Mouse (Mus musculus) monocyte, adult 5-6 weeks (primary cell): ENCODE results near the gene Fdxr. TPM values are rescaled to one million over a fixed set of nuclear protein-coding genes. Genes with fewer than 3 reads are reported as not detected.

Experiments used
- ATAC-seq: fragments of 153-309, 156-312 bp; replicated peaks from 2 replicates; pipeline ENCODE4 v1.8.0; 2017; ENCODE audit warnings: mild to moderate bottlenecking; ENCODE audit not compliant: low TSS enrichment, insufficient number of reproducible peaks, severe bottlenecking, poor library complexity, low FRiP score
- total RNA-seq: library from RNA; stranded (forward); fragments of 200-1000, 200-491, 200-594 nt; gene quantifications from 3 replicates; pipeline ENCODE4 v1.2.3, GENCODE M21; 2017

The Fdxr gene
- total RNA-seq, 1 experiment from 2014 or later: 11.7 TPM

DNA sequence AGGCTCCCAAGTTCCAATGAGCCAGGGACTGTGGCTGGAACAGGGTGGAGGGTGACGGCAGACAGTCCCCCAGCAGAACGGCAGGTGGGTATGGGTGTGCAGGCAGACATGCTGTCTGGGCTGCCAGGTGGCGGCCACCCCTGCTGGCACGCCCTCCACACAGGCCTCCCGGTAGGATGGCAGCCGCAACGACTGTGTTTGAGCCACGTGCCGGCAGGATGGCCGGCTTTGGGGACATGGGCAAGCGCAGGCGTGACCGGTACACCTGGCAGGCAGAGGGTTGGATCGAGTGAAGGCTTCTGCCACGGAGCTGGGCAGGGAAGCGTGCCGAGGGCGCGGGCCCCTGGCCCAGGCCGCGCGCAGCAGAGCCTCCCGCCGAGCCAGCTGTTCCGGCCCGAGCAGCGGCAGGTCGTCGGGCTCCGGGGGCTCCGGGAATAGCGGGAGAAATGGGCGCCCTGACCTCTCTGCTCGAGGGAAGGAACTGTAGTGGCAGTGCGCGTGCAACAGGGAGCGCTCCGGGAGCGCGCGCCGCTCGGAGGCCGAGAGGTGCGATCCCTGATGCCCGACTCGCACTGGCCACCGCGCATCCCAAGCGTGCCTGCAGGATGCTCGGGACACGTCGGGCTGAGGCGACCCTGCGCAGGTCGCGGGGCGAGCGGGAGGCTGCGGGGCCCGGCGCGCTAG is 27.0 kb downstream of the Fdxr start:
- ATAC-seq: no peak

DNA sequence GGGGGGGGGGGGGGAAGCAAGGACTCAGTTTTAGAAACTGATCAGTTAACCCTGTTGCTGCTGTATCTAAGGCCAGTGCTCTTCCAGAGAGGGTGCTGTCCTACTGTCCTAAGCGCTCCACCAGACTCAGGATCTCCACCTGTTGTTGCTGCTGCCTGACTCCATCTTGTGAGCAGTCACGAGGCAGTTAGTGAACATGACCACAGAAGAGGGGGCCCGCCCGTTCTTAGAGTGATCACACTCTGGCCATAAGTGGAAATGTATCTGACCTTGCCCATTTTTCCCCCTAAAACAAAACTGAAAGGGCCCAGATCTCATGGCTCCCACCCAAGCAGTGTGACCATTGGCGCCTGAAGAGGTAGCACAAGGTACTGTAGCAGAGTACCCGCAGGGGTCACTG is 28.9 kb downstream of the Fdxr start:
- ATAC-seq: no peak

DNA sequence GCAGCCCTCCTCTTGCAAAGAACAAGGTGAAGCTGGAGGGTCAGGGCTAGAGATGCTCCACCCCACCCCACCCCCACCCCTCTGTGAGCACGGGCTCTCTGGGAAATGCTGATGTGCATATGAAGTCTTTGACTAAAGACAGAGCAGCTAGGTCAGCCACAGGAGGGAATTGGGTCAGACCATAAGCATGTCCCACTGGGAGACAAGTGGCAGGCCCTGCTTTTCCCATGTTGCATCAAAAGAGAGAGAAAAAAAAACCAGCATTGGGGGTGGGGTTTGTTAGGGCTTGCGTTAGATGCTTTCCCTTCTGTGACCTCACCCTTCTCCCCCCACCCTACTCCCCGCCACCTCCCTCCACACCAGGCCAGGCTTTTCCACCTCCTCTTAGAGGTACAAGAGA is 29.6 kb downstream of the Fdxr start:
- no peak for ATAC-seq

DNA sequence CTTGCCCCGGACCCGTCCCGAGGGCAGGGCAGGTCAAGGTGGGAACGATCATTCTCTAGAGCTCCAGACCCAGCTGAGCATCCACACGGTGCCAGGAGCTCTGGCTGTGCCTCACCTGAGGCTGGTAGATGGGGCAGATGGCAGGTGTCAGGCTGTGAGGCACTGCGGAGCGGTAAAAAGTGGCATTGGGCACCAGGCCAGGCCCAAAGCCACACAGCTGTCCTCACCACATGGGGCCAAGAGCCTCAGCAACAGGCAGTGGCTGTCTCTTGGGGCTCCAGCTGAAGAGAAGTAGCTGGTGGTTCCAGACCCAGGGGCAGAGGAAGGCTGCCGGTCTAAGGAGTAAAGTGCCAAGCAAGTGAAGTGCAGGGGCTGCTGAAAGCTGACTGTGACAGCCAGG is 30.5 kb downstream of the Fdxr start:
- ATAC-seq: no peak

DNA sequence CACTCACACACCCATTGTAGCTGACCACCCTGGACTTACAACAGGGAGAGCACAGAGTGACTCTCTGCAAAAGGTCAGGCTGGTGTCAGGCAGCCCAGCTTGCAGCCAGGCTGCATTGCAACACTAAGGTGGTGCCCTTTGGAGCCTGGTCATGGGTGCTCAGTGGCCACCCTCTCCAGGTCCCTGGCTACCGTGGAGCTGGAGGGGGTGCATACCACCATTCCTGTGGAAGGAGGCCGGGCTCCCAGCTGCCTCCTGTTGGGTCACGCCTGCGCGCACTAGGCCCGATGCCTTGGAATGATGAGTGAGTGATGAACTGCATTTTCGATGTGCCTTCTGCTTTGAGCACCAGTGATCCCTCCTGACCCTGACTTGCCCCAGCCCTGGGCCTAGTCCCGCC is 32.0 kb downstream of the Fdxr start:
- ATAC-seq: no peak

DNA sequence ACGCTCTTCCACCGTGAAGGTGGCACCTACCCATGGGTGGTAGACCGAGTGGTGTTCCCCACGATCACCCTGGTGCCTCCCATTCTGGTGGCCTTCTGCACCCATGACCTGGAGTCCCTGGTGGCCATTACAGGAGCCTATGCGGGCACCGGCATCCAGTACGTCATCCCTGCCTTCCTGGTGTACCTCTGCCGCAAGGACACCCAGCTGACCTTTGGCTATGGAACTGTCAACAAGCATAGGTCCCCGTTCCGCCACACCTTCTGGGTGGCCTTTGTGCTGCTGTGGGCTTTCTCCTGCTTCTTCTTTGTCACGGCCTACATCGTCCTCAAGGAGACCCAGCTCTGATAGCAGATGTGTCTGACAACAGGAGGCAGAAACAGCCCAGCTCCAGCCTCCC is 33.1 kb downstream of the Fdxr start:
- no peak for ATAC-seq

DNA sequence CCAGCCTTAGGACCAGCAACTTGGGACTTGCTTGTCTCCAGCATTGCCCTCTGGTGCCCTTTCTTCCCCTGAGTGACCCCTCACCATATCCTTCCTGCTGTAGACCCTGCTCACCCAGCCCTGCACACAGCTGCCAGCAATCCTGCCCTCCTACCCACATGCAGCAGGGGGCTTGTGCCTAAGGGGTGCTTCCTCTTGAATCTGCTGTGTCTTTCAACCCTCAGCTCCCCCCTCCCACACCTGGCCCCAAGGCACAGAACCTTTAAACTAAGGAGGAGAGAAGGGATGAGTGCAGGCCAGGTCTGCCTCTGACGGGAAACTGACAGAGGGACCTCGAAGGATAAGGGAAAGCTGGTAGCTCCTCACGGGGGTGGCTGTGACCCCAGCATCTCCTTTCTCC is 34.1 kb downstream of the Fdxr start:
- ATAC-seq: no peak

DNA sequence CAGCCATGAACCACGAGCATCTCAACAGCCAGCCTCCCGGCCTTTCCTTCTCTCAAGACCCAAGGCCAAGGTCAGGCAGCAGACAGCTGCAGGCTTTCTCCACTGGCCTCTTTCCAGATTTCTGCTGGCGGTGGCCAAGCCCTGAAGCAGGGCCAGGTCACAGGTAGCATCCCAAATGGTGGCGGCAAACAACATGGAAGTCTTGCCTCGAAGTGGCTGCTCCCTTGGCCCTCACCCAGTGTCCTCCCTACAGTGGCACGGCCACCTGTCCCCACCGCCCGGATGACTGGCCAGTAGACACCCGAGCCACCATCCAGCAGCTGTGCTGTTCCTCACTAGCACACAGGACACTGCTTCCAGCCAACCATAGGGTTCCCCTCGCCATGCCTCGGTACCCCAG is 35.4 kb downstream of the Fdxr start:
- no peak for ATAC-seq

DNA sequence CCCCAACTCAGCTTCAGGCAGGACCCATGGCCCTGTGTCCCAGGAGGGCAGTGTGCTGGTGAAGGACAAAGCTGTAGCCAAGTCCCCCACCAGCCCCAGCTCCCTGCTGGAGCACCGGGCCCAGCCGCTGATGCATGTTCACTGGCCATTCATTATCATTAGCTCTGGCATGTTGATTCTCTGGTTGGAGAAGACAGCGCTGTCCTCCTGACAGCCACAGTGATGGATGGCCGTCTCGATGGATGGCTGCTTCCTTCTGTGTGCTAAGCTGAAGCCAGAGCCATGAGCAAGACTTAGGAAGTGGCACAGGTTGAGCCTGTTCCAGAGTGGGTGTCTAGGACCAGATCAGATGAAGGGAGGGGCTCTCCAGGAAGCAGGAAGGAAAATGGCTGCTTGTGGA is 40.3 kb downstream of the Fdxr start:
- ATAC-seq: no peak

DNA sequence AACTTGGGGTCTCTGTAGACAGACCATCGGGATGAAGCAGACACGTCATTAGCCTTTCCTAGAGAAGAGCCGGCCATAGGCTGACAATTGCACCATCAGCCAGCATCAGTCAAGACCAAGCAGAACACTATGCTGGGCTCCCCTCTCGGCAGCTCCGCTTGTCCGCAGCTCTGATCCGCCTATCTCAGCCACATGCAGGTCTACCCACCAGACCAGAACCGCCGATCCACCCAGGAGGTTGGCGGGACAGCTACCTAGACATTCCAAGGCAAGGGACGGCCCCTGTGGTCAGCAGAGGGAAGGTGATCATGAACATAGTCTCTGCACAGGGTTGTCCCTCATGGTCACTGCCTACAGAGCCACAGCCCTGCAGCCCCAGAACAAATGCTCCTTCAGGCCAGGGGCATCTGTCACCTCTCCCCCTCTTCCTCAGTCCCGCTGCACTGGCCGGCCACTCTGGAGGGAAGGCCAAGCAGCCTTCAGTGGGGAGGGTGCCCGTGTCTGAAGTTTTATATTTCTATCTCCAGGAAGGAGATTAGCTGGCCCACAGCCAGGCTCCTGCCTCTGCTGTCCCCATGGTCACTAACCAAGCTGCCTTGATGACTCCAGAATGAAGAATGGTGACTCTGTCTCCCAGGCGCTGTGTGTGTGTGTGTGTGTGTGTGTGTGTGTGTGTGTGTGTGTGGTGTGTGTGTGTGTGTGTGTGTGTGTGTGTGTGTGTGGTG is 42.4 kb downstream of the Fdxr start:
- no peak for ATAC-seq

DNA sequence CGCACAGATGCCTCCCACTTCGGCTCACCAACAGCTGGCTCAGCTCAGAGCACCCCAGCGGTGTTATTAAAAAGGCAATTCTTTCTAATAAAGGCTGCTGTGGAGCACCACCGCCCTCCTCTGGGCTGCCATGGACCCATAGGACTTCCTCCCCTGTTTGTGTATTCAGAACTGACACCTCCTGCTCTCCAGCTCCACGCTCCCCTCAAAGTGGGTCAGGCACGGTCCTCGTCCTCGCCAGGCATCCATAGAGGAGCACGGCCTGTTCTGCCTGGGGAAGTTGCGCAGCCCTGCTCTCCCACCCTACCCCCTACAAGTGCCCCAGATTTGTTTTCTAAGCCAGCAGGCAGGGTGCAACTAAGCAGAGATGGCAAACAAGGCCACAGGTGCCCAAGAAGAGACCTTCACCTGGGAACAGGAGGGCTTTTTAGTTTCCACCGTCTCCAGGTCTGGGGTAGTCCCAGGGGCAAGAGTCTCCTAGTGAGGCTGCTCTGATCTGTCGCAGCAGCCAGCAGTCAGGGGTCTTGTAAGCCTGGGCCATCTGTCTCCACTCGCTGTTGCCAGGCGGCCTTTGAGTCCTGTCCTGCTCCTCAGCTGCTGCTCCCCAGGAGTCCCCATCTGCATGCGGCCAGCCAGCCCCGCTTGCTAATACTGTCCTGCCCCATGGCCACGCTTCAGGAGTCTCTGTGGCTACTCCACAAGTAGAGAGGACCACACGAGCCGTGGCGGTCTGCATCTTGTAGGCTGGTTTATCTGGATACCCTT is 43.1 kb downstream of the Fdxr start:
- no peak for ATAC-seq

DNA sequence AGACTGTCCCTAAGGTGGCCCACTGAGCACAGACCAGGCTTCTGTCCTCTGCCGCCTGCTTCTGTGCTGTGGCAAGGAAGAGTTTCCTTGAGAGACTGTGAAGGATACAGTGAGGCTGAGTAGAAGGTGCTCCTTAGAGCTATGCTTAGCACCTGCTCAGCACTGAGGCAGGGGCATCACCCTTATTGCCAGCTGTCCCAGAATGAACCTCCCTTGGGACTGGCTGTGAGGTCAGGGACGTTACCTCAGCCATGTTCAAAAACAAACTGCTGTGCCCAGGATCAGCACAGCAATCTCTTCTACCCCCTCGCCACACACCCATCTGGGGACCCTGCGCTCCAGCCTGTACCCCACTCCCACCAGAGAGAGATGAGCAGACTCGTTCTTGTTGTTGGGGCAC is 44.0 kb downstream of the Fdxr start:
- no peak for ATAC-seq

DNA sequence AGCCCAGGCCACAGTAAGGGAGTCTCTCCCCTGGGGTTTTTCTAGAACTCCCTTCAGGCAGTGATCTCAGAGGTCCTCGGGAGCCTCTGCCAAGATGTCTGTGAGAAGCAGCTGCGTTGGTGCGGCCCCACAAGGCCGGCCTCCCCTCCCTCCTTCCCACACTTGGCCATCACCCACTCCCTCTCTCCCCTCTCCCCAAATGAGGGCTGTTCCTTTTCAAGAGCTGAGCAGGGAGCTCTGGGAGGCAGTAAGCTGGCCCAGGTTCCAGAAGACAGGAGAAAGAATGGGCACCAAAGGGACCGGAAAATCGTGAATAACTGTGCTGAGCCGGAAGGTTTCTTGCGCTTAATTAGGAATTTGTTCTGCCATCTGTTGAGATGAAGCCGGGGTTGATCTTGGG is 44.9 kb downstream of the Fdxr start:
- no peak for ATAC-seq

DNA sequence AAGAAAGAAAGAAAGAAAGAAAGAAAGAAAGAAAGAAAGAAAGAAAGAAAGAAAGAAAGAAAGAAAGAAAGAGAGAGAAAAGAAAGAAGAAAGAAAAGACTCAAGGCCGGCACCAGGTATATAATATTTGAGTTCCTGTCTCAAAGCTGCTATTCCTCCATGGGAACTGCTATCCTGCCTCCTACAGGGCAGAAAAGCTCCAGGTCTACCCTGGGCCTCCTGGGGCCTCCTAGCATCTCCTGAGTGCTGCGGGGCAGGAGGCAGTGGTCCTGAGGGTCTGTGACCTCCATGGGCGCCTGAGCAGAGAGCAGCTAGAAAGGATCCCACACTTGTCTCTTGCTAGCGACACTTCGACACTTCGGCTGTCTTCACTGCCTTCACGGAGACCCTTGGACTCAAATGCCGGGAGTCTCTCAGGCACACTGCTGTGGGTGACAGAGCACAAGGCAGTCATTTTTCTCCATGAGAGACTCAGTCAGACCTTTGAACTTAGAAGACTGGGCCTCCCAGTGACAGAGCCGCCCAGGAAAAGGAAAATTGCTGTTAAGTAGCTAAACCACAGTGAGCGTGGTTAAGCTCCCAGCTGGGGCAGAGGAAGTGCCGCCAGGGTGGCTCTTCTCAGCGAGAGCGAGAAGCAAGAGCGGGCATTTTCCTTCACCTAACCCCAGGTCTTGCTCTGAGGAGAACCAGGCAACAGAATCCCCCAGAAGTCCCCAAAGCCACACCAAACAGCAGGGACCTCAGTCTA is 45.5 kb downstream of the Fdxr start:
- ATAC-seq: no peak

DNA sequence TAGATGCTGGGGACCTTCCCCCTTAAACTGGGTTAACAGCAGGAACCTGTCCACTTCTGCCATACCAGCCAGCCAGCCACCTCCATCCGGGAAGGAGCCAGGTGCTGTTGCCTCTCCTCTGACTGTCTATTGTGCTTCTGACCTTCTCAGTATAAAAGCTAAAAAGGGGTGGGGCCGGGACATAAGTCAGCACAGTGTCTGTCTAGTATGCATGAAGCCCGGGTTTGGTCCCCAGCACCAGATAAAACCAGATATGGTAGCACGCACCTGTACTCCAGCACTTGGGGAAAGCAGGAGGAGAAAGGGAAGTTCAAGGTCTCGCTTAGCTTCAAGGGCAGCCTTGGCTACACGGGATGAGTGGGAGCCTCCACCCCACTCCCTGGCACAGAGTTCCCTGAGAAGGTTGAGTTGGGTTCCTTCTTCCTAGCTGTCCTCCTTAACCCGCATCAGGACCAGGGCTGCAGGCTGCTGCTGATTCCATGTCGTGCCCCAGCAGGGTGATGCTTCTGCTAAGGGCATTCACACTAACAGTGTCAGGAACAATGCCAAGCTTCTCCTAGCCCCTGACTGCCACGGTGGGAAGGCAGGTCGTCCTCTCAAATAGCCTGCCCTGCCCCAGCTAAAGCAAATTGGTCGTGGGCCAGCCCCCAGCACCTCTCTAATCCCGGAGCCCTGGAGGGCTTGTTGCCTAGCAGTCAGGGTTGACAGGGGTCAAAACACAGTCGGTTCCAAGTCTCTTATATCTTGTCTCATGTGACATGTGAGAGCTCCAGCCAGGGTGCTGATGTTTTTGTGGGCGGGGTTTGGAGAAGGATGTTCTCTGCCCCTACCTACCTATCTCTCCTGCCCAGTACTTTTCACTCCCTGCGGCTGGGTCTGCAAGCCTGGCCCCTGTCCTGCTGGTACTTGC is 47.6 kb downstream of the Fdxr start:
- ATAC-seq: no peak

DNA sequence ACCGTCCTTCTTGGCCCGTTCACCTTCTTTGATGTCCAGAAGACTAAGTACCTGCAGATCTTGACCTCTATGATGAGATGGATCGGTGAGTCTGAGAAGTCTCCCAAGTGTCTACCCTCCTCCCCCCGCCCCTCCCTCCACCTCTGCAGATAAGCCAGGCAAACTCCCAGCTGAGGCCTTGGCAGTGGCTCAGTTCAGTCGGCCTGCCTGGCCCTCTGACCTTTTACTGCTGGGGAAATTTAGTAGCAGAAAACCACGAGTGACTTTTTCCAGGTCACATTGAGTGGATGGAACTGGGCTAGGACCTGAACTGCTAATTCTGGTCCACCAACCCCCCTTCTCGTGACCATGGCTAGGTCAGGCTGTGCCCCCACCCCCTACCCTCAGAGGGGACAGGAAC is 48.4 kb downstream of the Fdxr start:
- ATAC-seq: no peak

DNA sequence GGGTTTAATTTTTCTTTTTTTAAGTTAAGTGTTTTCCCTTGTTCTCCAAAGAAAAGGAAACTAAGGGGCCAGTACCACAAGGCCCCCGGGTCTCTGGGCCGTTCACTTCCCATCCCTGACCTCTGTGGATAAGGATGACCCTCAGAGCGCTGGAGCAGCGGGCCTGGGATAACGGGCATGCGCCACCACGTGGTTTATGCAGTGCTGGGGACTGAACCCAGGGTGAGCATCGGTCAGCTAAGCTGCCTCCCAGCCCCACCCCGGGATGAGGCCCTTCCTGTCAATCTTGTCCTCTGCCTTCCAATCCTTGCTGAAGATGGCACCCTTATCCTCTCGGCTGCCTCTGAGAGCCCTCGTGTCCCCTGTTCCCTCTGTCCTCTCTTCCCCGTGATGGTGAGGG is 49.2 kb downstream of the Fdxr start:
- no peak for ATAC-seq

DNA sequence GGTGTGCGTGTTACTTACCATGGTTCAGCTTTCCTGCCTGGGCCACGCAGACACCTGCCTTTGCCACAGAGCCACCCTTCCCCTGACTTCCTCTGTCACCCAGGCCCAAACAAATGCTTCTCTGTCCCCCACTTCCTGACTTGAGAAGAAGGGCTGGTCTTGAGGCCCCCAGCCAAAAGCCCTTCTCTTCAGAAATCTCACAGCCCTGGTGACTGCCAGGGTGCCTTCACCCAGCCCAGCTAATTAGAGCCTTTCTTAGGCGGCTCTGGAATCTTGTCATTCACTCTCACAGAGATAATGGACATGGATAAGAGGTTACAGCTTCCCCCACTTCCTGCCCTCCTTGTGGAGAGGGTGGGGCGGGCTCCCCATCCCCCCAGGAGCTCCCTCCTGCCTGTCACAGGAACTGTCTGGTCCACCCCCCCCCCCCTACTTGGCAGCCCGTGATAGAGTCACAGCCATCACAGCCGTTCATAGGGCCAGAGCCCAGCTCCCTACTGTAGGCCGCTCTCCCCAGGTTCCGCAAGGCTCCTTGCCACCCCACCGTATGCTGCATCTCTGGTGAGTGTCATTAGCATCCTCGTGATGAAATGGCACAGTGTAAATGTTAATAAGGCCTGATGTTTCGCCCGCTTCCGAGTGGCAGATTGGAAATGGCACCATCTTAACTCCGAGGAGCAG is 49.9 kb downstream of the Fdxr start:
- no peak for ATAC-seq
